Mouse (Mus musculus) hindbrain, embryonic 14.5 days (tissue): Measurements from ENCODE around the gene Slc26a10. TPM values are rescaled to one million over a fixed set of nuclear protein-coding genes. Genes with fewer than 3 reads are reported as not detected.
"Not testable (repeated sequence)": the region's sequence is repeated elsewhere in the genome, so short reads cannot be mapped to it uniquely, and the experiment has no call there.

Experiments used
- ATAC-seq: fragments of 200-750 bp; cut with Nextera tagmentation; 2 replicates; pipeline ENCODE4 v1.8.0; 2017; ENCODE audit warnings: moderate number of reproducible peaks, mild to moderate bottlenecking, moderate TSS enrichment, moderate library complexity; ENCODE audit not compliant: low FRiP score
- DNase-seq: peaks from one replicate; pipeline ENCODE4 v3.0.0-alpha.2; 2015; ENCODE audit warnings: low spot score
- H3K27ac ChIP-seq: fragments of 300-500 bp; sonication (generic); 2 replicates; pipeline ENCODE4 v1.5.1; 2014; ENCODE audit warnings: mild to moderate bottlenecking, moderate library complexity
- H3K27me3 ChIP-seq: fragments of 300-500 bp; sonication (generic); 2 replicates; pipeline ENCODE4 v1.6.1; 2014; ENCODE audit warnings: mild to moderate bottlenecking, low read length, mixed read lengths; ENCODE audit not compliant: control insufficient read depth, insufficient read depth
- H3K36me3 ChIP-seq: fragments of 300-500 bp; sonication (generic); replicated peaks from 2 replicates; pipeline ENCODE4 v1.6.1; 2014; ENCODE audit not compliant: control insufficient read depth, insufficient read depth
- H3K4me1 ChIP-seq: fragments of 300-500 bp; sonication (generic); replicated peaks from 2 replicates; pipeline ENCODE4 v1.6.1; 2014; ENCODE audit warnings: antibody characterized with exemption, low read length, mixed read lengths; ENCODE audit not compliant: control insufficient read depth, insufficient read depth
- H3K4me2 ChIP-seq: fragments of 300-500 bp; sonication (generic); replicated peaks from 2 replicates; pipeline ENCODE4 v1.6.1; 2014; ENCODE audit warnings: mild to moderate bottlenecking, moderate library complexity
- H3K4me3 ChIP-seq: fragments of 300-500 bp; sonication (generic); replicated peaks from 2 replicates; pipeline ENCODE4 v1.5.1; 2014; ENCODE audit warnings: mild to moderate bottlenecking, low read length
- H3K9ac ChIP-seq: fragments of 300-500 bp; sonication (generic); 2 replicates; pipeline ENCODE4 v1.6.1; 2014
- H3K9me3 ChIP-seq: fragments of 300-500 bp; sonication (generic); 2 replicates; pipeline ENCODE4 v1.6.1; 2016; ENCODE audit warnings: low read length; ENCODE audit not compliant: control insufficient read depth
- WGBS: fragments of 180-500 bp; shearing (Covaris S2); extraction: QIAGEN DNeasy Blood & Tissue Kit; methylation state at CpG from one replicate; pipeline ENCODE4 v1.1.7; 2014; 5-methylcytosine and 5-hydroxymethylcytosine counted together
- polyA plus RNA-seq: library from polyadenylated mRNA; unstranded; fragments of >200 nt; fragmentation: Nextera tagmentation; extraction: Ambion mirVana; gene quantifications from 2 replicates; pipeline ENCODE4 v1.2.1, GENCODE M21; 2014

Gene Slc26a10
- polyA plus RNA-seq, 1 experiment from 2014 or later = 0.94 TPM

- Histone ChIP-seq H3K27ac (peak overlapping the region; percentile 92), H3K4me3 (peak overlapping the region; percentile 91), H3K4me2 (peak overlapping the region; percentile 70), H3K27me3 (no peaks in the 10 kb centered on the region), H3K36me3 (peaks cover 49% of the 10 kb centered on the region), H3K4me1 (peaks cover 21% of the 10 kb centered on the region), H3K9me3 (no peaks in the 10 kb centered on the region), H3K9ac (peak overlapping the region; percentile 94)
- DNase-seq (no peak), ATAC-seq (peak; percentile 16; the same call in 1 of the 2 replicates)
- 23% methylated on average over 22 of the region's 22 CpGs for WGBS
These were observed 14.2 kb upstream of the Slc26a10 start for GRCm38 (mm10) chr10:127194428-127195327.

DNA sequence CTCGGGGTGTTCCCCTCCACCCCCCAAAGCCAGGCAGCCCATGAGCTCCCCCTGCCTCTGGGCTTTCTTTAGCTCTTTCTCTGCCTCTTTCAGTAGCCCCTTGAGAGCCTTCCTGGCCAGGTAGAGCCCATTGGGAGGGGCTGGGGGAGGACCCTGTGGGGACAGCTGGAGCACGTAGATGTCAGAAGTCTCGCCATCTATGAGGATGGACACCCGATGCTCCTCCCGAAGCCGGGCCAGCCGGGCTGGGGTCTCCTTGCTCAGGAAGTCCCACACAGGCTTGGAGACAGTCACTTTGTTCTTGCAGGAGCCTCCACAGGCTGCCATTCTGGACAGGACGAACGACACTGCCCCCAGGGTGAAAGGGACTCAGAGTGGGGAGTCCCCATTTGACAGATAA is 12.6 kb upstream of the Slc26a10 start:
- Histone ChIP-seq H3K9me3 (no peaks in the 10 kb centered on the region), H3K27me3 (no peaks in the 10 kb centered on the region), H3K27ac (no peak overlapping the region), H3K4me3 (no peak overlapping the region), H3K9ac (no peak overlapping the region), H3K4me1 (peaks cover 29% of the 10 kb centered on the region), H3K36me3 (peaks cover 32% of the 10 kb centered on the region), H3K4me2 (no peak overlapping the region)
- ATAC-seq (no peak), DNase-seq (no peak)
- WGBS = 83% methylated on average over 9 of the region's 9 CpGs

GRCm38 (mm10) chr10:127192057-127192328 is 11.5 kb upstream of the Slc26a10 start:
- ATAC-seq, H3K4me2 ChIP-seq: not testable (repeated sequence)

DNA sequence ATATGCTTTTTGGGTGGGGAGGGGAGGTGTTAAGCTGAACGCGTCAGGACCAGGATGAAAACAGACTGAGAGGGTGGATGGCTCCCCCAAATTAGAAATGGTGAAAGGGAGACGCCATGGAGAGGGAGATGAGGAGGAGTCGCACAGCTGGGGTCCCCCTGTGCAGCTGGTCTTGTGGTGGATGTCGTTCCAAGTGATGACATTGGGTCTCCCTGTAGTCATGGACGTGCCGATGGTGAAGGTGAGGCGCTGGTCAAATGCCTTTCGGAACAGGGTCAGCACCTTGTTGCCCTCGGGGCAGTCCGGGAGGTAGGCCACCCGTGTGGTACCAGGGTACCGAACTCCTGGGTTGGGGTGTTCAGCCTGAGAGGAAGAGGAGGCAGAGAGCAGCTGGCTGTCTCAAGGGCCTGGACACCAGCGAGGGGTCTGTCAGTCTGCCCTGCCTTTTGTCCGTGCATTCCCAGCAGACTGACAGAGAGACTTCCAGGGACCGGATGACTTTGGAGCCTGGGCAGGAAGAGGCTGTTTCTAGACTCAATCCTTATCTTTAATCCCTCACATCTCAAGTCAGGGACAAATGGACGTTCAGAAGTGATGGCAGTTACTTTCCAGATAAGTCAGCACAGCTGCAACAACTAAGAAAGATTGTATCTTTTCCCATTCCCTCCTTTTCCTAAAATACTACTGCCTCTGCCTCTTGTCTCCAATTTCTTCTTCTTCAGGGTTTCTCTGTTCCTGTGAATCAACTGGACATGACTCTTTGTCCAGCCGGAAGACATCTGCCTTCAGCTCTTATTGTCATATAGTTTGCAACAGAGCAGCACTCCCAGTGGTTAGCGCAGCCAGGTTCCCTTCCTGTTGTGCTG is 11.0 kb upstream of the Slc26a10 start:
- Histone ChIP-seq H3K9ac (no peak overlapping the region), H3K27me3 (no peaks in the 10 kb centered on the region), H3K4me1 (peaks cover 31% of the 10 kb centered on the region), H3K4me3 (no peak overlapping the region), H3K9me3 (no peaks in the 10 kb centered on the region), H3K4me2 (no peak overlapping the region), H3K36me3 (peaks cover 30% of the 10 kb centered on the region), H3K27ac (no peak overlapping the region)
- WGBS = 75% methylated on average over 19 of the region's 19 CpGs
- DNase-seq (no peak), ATAC-seq (no peak)

More at GRCm38 (mm10) chr10:127192057-127192328, 11.5 kb upstream of the Slc26a10 start:
- H3K27me3 ChIP-seq, H3K27ac ChIP-seq, H3K9me3 ChIP-seq, DNase-seq, H3K4me3 ChIP-seq, H3K9ac ChIP-seq: not testable (repeated sequence)
- Histone ChIP-seq H3K4me1 (peaks cover 35% of the 10 kb centered on the region), H3K36me3 (peaks cover 28% of the 10 kb centered on the region)
- 86% methylated on average over 1 of the region's 1 CpGs for WGBS

GRCm38 (mm10) chr10:127190398-127191190 is 10.1 kb upstream of the Slc26a10 start:
- no peak overlapping the region for H3K27ac ChIP-seq
- H3K4me2 ChIP-seq = peak overlapping the region; percentile 99
- ATAC-seq = no peak

DNA sequence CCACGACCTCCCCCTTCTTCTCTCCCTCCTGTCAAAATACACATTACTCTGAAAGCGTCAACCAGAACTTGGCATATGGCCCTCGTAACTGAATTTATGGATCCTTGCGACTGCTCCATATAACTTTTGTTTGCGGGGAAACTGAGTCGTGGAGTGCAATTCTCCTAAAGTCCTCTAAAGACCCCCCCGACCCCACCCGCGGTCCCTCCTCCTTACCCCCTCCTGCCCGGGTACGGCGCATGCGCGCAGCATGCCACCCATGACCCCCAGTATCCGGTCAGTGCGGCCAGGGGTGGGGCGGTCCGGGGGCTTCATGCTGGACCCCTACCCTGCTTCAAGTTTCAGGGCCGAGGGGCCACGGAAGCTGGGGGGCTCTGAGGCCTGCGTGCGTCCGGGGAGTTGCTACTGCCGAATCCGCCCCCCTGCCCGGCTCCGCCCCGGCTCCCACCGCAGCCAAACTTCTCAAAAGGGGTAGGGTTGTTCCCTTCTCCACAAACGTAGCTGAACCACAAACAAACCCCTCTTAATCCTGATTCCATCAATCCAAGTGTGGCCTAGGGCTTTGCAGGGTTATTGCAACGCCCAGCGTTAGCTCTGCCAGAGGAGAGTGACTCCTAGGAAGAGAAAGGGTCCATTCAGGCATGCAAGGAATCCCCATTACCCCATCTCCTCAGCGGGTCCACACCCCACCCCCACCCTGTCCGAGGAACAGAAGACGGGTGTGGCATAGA is 9.4 kb upstream of the Slc26a10 start, which contains the start of gene Arhgef25:
Gene Arhgef25, minus strand, starts transcription at position 433 of the 731 bp plus-strand sequence.
- 2% methylated on average over 35 of the region's 35 CpGs for WGBS
- peak within 1 kb of the TSS; percentile 69 for H3K27ac ChIP-seq
- DNase-seq = no peak
- H3K36me3 ChIP-seq = peaks cover 32% of the 10 kb centered on the region
- ATAC-seq = no peak
- peak within 1 kb of the TSS; percentile 82 for H3K9ac ChIP-seq
- peak within 1 kb of the TSS; percentile 65 for H3K4me3 ChIP-seq
- peak within 1 kb of the TSS; percentile 99 for H3K4me2 ChIP-seq
- peaks cover 24% of the 10 kb centered on the region for H3K4me1 ChIP-seq
- no peaks in the 10 kb centered on the region for H3K27me3 ChIP-seq
- no peaks in the 10 kb centered on the region for H3K9me3 ChIP-seq

More at GRCm38 (mm10) chr10:127190398-127191190, 10.1 kb upstream of the Slc26a10 start:
- H3K27me3 ChIP-seq = no peaks in the 10 kb centered on the region
- H3K9ac ChIP-seq = no peak overlapping the region
- WGBS = 35% methylated on average over 14 of the region's 14 CpGs
- H3K4me1 ChIP-seq = peaks cover 27% of the 10 kb centered on the region
- no peak overlapping the region for H3K4me3 ChIP-seq
- no peak for DNase-seq
- H3K9me3 ChIP-seq = no peaks in the 10 kb centered on the region
- peaks cover 32% of the 10 kb centered on the region for H3K36me3 ChIP-seq

DNA sequence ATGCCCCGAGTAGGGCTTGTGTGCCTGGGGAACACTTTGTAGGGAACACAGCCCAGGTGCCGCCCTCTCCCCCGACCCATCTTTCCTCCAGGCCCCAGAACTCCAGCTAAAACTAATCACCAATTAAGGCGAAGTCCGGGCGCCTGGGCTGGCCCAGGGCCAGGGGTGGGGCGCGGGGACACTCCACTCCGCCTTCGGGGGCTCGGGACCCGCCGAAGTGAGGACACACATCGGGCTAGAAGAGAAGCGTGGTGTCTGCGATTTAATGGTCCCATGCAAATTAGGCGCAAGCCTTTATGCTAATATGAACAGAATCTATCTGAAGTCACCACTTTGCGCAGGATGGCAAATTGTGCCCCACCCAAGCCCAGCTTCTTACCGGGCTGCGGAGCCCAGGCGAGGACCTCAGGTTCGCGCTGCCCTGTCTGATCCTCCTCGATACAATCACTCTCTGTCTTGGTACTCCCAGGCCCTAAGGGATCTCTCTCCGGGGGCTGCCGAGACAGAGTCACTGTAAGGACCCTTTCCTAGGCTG is 8.7 kb upstream of the Slc26a10 start:
- Histone ChIP-seq H3K27me3 (no peaks in the 10 kb centered on the region), H3K9ac (peak overlapping the region; percentile 82), H3K4me2 (peak overlapping the region; percentile 99), H3K4me1 (peaks cover 19% of the 10 kb centered on the region), H3K9me3 (no peaks in the 10 kb centered on the region), H3K27ac (peak overlapping the region; percentile 69), H3K36me3 (peaks cover 32% of the 10 kb centered on the region), H3K4me3 (peak overlapping the region; percentile 65)
- DNase-seq (no peak), ATAC-seq (peak; percentile 11; the same call in 1 of the 2 replicates)
- WGBS = under 1% methylated on average over 26 of the region's 26 CpGs

DNA sequence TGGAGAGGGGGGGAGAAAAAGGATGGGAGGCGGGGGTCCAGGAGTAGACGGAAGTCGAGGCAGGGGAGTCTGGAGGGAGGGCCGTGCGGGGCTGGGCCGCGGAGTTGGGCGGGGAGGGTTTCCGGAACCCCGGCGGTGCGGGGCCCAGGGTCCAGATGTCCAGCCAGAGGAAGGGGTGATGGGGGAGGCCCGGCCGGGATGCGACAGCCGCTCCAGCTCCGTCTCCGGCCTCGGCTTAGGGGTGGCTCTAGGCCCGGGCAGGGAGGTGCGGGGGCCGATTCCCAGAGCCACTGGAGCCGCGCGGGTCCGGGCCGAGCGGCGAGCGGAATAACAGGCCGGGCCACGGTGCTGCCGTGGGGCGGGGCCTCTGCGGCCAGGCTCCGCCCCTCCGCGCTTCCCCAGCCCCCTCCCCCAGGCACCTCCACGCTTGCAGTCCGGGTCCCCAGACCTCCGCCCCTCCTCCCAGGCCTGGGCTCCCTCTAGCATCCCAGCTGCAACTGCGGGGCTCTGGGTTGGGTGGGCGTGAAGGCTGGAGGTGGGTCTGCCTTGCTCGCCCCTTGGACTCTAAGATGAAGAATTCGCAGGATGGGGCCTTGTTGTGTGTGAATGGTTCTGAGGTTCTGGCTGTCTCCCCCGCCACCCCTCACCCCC is 8.1 kb upstream of the Slc26a10 start:
- DNase-seq = peak; percentile 74
- under 1% methylated on average over 31 of the region's 46 CpGs for WGBS
- peak; percentile 81 for ATAC-seq
- Histone ChIP-seq H3K9me3 (no peaks in the 10 kb centered on the region), H3K9ac (peak overlapping the region; percentile 82), H3K27me3 (no peaks in the 10 kb centered on the region), H3K4me1 (peaks cover 24% of the 10 kb centered on the region), H3K27ac (peak overlapping the region; percentile 69), H3K36me3 (peaks cover 32% of the 10 kb centered on the region), H3K4me3 (peak overlapping the region; percentile 65), H3K4me2 (peak overlapping the region; percentile 99)
